8 mouse cellular contexts compared by ENCODE assay signal in the genomic region with DNA sequence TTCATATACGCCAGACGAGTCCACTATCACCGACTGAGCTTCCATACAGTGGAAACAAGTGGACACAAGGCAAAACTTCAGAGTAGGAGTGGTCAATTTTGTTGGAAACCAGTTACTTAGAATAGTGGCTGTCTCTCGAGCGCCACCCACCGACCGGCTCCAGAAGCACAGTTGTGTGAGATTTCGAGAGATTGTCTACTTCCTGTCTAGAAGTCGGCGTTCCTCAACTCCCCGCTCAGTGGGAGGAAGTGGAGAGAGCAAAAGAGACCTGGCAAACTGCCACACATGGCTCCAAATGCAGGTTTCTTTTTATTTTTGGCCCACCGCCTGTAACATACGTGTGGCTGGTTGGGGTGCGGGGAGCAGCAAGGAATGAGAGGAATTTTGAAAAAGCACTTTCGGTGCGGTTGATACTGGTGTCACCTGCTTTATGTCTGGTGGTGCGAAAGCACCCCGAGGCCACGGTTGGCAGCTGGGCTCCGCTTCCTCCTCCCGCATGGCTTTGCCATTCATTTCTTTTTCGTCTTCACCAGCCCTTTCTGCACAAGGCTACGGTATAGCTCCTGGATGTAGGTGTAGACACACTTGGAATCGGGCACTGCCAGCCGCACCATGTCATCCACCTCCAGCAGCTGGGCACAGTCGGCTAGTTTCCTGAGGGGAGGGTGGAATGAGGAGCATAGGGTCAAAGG. TPM values are rescaled to one million over a fixed set of nuclear protein-coding genes. Genes with fewer than 3 reads are reported as not detected.
DNase-seq lines count a peak whose midpoint lies in the region; TF ChIP-seq lines count a peak whose summit lies in the region.

No protein-coding gene starts in this region.

- no peak for TF ChIP-seq POLR2A in cortical plate, adult 2 months (IDR thresholded peaks at IDR 0.05; ENCODE audit: extremely low read depth, insufficient read depth, low read length)

- peak; percentile 64 for TF ChIP-seq CTCF in cortical plate, adult 2 months (IDR thresholded peaks at IDR 0.05; ENCODE audit: extremely low read depth, insufficient read depth, low read length)
- peak; percentile 89 for TF ChIP-seq CTCF in left cerebral cortex, adult 2 months (IDR thresholded peaks at IDR 0.05)

- H3K4me1 ChIP-seq in cortical plate, adult 2 months (ENCODE audit: control insufficient read depth, insufficient read depth, low read length), result no peaks in the 10 kb centered on the region

- peak; percentile 59 for DNase-seq in ZHBTc4 (ENCODE audit: low read depth, low spot score)
- peak; percentile 87 for DNase-seq in gastrocnemius, postnatal 10 days
- DNase-seq in induced T-regulatory cell, adult 2 months (ENCODE audit: low read depth), result peak; percentile 83
- DNase-seq in left cerebral cortex, adult 2 months (ENCODE audit: extremely low spot score in 1 of 2, low spot score in 2 of 2), result peak; percentile 84 to 86
- peak; percentile 92 for DNase-seq in lung, postnatal 4 days
- peak; percentile 46 for DNase-seq in retina, postnatal 7 days (ENCODE audit: low read depth, low spot score)
- peak; percentile 84 for DNase-seq in thymus, postnatal 4 days

- no peak overlapping the region for H3K27ac ChIP-seq in cortical plate, adult 2 months (ENCODE audit: insufficient read depth, low read length)
- no peak overlapping the region for H3K27ac ChIP-seq in left cerebral cortex, adult 2 months

- peak overlapping the region; percentile 3; the same call in 1 of the 2 replicates for H3K4me3 ChIP-seq in cortical plate, adult 2 months (ENCODE audit: insufficient read depth, low read length)
- peak overlapping the region; percentile 41 for H3K4me3 ChIP-seq in left cerebral cortex, adult 2 months

- intact Hi-C loops in left cerebral cortex, adult 2 months (cut with DNase I), result no loop called here

RNA-seq across cellular contexts. Expression of a gene that starts 11.4 kb away (rescaled TPM):
- polyA plus RNA-seq in cortical plate, adult 2 months (2012; rRNA removed), result not detected in 2 replicates
- total RNA-seq in gastrocnemius, postnatal 10 days (2021), result 10 to 100 TPM; 64.0 to 71.1 TPM
- total RNA-seq in left cerebral cortex, adult 2 months (2021), result not detected

RNA-seq across cellular contexts. Expression of a gene that starts 12.4 kb away (rescaled TPM):
- 9.4 and 12.1 TPM in 2 replicates for polyA plus RNA-seq in cortical plate, adult 2 months (2012; rRNA removed)
- total RNA-seq in gastrocnemius, postnatal 10 days (2021), result 10 to 100 TPM in 1 of 2 experiments, 1 to 10 TPM in 1; 7.2 to 10.0 TPM
- total RNA-seq in left cerebral cortex, adult 2 months (2021), result 1 to 10 TPM; 6.4 to 6.7 TPM

RNA-seq across cellular contexts. Expression of a gene that starts 15.8 kb away (rescaled TPM):
- 82.0 and 85.7 TPM in 2 replicates for polyA plus RNA-seq in cortical plate, adult 2 months (2012; rRNA removed)
- total RNA-seq in gastrocnemius, postnatal 10 days (2021), result 10 to 100 TPM; 42.9 to 46.1 TPM
- 10 to 100 TPM; 49.1 to 51.3 TPM for total RNA-seq in left cerebral cortex, adult 2 months (2021)

RNA-seq across cellular contexts. Expression of a gene that starts 27.6 kb away (rescaled TPM):
- 0.13 and 0.52 TPM in 2 replicates for polyA plus RNA-seq in cortical plate, adult 2 months (2012; rRNA removed)
- total RNA-seq in gastrocnemius, postnatal 10 days (2021), result 1 to 10 TPM; 6.4 to 6.7 TPM
- total RNA-seq in left cerebral cortex, adult 2 months (2021), result under 1 TPM; 0.27 to 0.30 TPM

RNA-seq across cellular contexts. Expression of a gene that starts 35.8 kb away (rescaled TPM):
- 11.2 and 13.6 TPM in 2 replicates for polyA plus RNA-seq in cortical plate, adult 2 months (2012; rRNA removed)
- 10 to 100 TPM; 74.7 to 84.1 TPM for total RNA-seq in gastrocnemius, postnatal 10 days (2021)
- 1 to 10 TPM; 5.3 to 8.4 TPM for total RNA-seq in left cerebral cortex, adult 2 months (2021)

Comparison
In these comparisons a context has a peak if more than half of its experiments do, and no peak if none do; other contexts are left out.
1. RNA of a gene that starts 11.4 kb away (total RNA-seq): 64.0 to 71.1 TPM in gastrocnemius, postnatal 10 days; not detected in left cerebral cortex, adult 2 months; every median in the first group is over 10 times any median in the second.
2. Peak in every context shown above with its lines, with median percentiles within 50 percentile points of each other: DNase-seq.